Mouse (Mus musculus) frontal cortex, adult (tissue): ENCODE measurements around the gene Uck1.

Experiments used
- ATAC-seq: cut with Nextera tagmentation; 2 replicates; pipeline ENCODE4 v1.9.2; 2017; ENCODE audit warnings: mild to moderate bottlenecking, moderate library complexity, mixed read lengths; ENCODE audit not compliant: low TSS enrichment

Gene Uck1

GRCm38 (mm10) chr2:32258887-32259533 lies 949 bp downstream of the Uck1 start:
- ATAC-seq: no peak

GRCm38 (mm10) chr2:32256273-32256672 lies 3.7 kb downstream of the Uck1 start:
- ATAC-seq: no peak

- no peak for ATAC-seq
Observed at GRCm38 (mm10) chr2:32254563-32254962, 5.4 kb downstream of the Uck1 start.

GRCm38 (mm10) chr2:32253352-32253751 lies 6.6 kb downstream of the Uck1 start:
- ATAC-seq: no peak

GRCm38 (mm10) chr2:32252658-32253057 lies 7.3 kb downstream of the Uck1 start:
- no peak for ATAC-seq

- ATAC-seq: no peak
Observed at GRCm38 (mm10) chr2:32251791-32252527, 8.0 kb downstream of the Uck1 start.

GRCm38 (mm10) chr2:32248377-32249361 lies 11.3 kb downstream of the Uck1 start:
- ATAC-seq: no peak

GRCm38 (mm10) chr2:32246741-32247140 lies 13.2 kb downstream of the Uck1 start:
- no peak for ATAC-seq

GRCm38 (mm10) chr2:32242986-32243385 lies 17.0 kb downstream of the Uck1 start:
- ATAC-seq: no peak

GRCm38 (mm10) chr2:32240591-32240990 lies 19.4 kb downstream of the Uck1 start:
- no peak for ATAC-seq

- no peak for ATAC-seq
Observed at GRCm38 (mm10) chr2:32238708-32239435, 21.1 kb downstream of the Uck1 start.

- ATAC-seq: no peak
Observed at GRCm38 (mm10) chr2:32237571-32237970, 22.4 kb downstream of the Uck1 start.

GRCm38 (mm10) chr2:32236760-32237487 lies 23.0 kb downstream of the Uck1 start:
- peak; percentile 56; the same call in 1 of the 2 replicates for ATAC-seq

GRCm38 (mm10) chr2:32235886-32236759 lies 23.8 kb downstream of the Uck1 start, which contains the start of gene Pomt1:
Gene Pomt1, plus strand, starts transcription at chr2:32236590.
- ATAC-seq: peak; percentile 89

- ATAC-seq: no peak
Observed at GRCm38 (mm10) chr2:32235433-32235832, 24.5 kb downstream of the Uck1 start.

- ATAC-seq: no peak
Observed at GRCm38 (mm10) chr2:32222057-32222456, 37.9 kb downstream of the Uck1 start.

GRCm38 (mm10) chr2:32221577-32221976 lies 38.4 kb downstream of the Uck1 start:
- ATAC-seq: peak; percentile 58; the same call in 1 of the 2 replicates

- ATAC-seq: no peak
Observed at GRCm38 (mm10) chr2:32220969-32221368, 39.0 kb downstream of the Uck1 start.

GRCm38 (mm10) chr2:32220021-32220420 lies 39.9 kb downstream of the Uck1 start:
- no peak for ATAC-seq

GRCm38 (mm10) chr2:32219501-32219900 lies 40.5 kb downstream of the Uck1 start:
- ATAC-seq: no peak
